Mouse (Mus musculus): Measurements from ENCODE around the gene Gm4201.
"Not testable (repeated sequence)": the region's sequence is repeated elsewhere in the genome, so short reads cannot be mapped to it uniquely, and the experiment has no call there.

DNA sequence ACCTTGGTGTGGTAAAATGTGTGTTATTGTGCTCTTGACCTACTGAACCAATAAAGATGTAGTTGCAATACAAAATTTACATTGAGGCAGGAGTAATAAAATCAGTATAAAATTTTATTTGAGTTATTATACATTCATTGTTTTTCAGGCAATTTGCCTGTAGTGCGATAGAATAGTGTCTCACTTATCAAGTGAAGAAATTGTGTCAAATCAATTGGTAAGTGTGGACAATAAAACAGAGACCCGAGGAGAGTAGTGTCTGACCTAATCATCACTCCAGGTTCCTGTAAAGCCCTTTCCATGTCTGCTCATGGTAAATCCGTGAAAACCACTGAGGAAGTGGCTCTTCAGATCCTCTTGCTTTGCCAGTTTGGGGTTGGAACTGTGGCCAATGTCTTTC is 42.5 kb downstream of the Gm4201 start, which contains the start of gene Vmn1r152:
- not testable (repeated sequence) for TF ChIP-seq CTCF, EP300 (IDR thresholded peaks at IDR 0.05; ENCODE audit: low read depth)

Measured in heart, postnatal 0 days (tissue).